Mouse (Mus musculus) thymus, postnatal 4 days (tissue): ENCODE measurements around the gene Fblim1.

Source experiments
- DNase-seq: peaks from one replicate; pipeline ENCODE4 v3.0.0; 2021

Fblim1 gene

GRCm38 (mm10) chr4:141624983-141625773 lies 19.3 kb upstream of the Fblim1 start:
- DNase-seq, result peak; percentile 61

GRCm38 (mm10) chr4:141624134-141624533 lies 18.2 kb upstream of the Fblim1 start:
- no peak for DNase-seq

- DNase-seq, result no peak
These were observed 17.8 kb upstream of the Fblim1 start, which contains the start of gene Slc25a34 for GRCm38 (mm10) chr4:141623666-141624065. TSS of gene Slc25a34 (minus strand) at chr4:141623821.

GRCm38 (mm10) chr4:141623037-141623436 lies 17.1 kb upstream of the Fblim1 start:
- DNase-seq, result no peak

GRCm38 (mm10) chr4:141622580-141622979 lies 16.7 kb upstream of the Fblim1 start:
- no peak for DNase-seq

GRCm38 (mm10) chr4:141622091-141622490 lies 16.2 kb upstream of the Fblim1 start:
- no peak for DNase-seq

- no peak for DNase-seq
These were observed 15.4 kb upstream of the Fblim1 start for GRCm38 (mm10) chr4:141621297-141621696.

- no peak for DNase-seq
These were observed 13.5 kb upstream of the Fblim1 start for GRCm38 (mm10) chr4:141619299-141619883.

- peak; percentile 77 for DNase-seq
These were observed 12.8 kb upstream of the Fblim1 start, which contains the start of gene Tmem82 for GRCm38 (mm10) chr4:141618565-141619243. TSS of gene Tmem82 (minus strand) at chr4:141618633.

GRCm38 (mm10) chr4:141617863-141618564 lies 12.1 kb upstream of the Fblim1 start:
- peak; percentile 49 for DNase-seq

GRCm38 (mm10) chr4:141617299-141617698 lies 11.4 kb upstream of the Fblim1 start:
- DNase-seq, result peak; percentile 90

- no peak for DNase-seq
These were observed 10.9 kb upstream of the Fblim1 start for GRCm38 (mm10) chr4:141616811-141617210.

- DNase-seq, result no peak
These were observed 9.1 kb upstream of the Fblim1 start for GRCm38 (mm10) chr4:141614946-141615345.

- no peak for DNase-seq
These were observed 3.6 kb upstream of the Fblim1 start for GRCm38 (mm10) chr4:141609538-141609937.

- DNase-seq, result no peak
These were observed 475 bp downstream of the Fblim1 start for GRCm38 (mm10) chr4:141605421-141605820.

GRCm38 (mm10) chr4:141604493-141604892 lies 1.4 kb downstream of the Fblim1 start:
- DNase-seq, result no peak

- no peak for DNase-seq
These were observed 2.0 kb downstream of the Fblim1 start for GRCm38 (mm10) chr4:141603921-141604320.

- DNase-seq, result no peak
These were observed 3.2 kb downstream of the Fblim1 start for GRCm38 (mm10) chr4:141602523-141603223.

- DNase-seq, result peak; percentile 40
These were observed 4.6 kb downstream of the Fblim1 start for GRCm38 (mm10) chr4:141601148-141601862.

GRCm38 (mm10) chr4:141600364-141600763 lies 5.5 kb downstream of the Fblim1 start:
- DNase-seq, result no peak

GRCm38 (mm10) chr4:141599251-141600141 lies 6.4 kb downstream of the Fblim1 start:
- peak; percentile 28 for DNase-seq
